Mouse (Mus musculus): Measurements from ENCODE around the gene Zmpste24. TPM values are rescaled to one million over a fixed set of nuclear protein-coding genes. Genes with fewer than 3 reads are reported as not detected.

Zmpste24 gene
- polyA plus RNA-seq, 1 experiment from 2014 or later: 22.6 TPM

- peak overlapping the region; percentile 94 for H3K4me2 ChIP-seq
- peak overlapping the region; percentile 64 for H3K27ac ChIP-seq (replicated peaks)
- no peaks in the 10 kb centered on the region for H3K9me3 ChIP-seq
- peak overlapping the region; percentile 94 for H3K4me3 ChIP-seq
- no peaks in the 10 kb centered on the region for H3K36me3 ChIP-seq
- ATAC-seq (ENCODE audit: extremely low read depth, insufficient number of reproducible peaks, low FRiP score, low TSS enrichment): peak; percentile 10
- H3K27me3 ChIP-seq (replicated peaks): no peaks in the 10 kb centered on the region
- peaks cover 60% of the 10 kb centered on the region for H3K4me1 ChIP-seq
- whole genome bisulfite sequencing: 4% methylated on average over 40 of the region's 40 CpGs
- peak overlapping the region; percentile 94 for H3K9ac ChIP-seq
Measured at GRCm38 (mm10) chr4:121016021-121016898, 81.8 kb downstream of the Zmpste24 start.

GRCm38 (mm10) chr4:121015268-121015659 lies 82.8 kb downstream of the Zmpste24 start:
- H3K36me3 ChIP-seq: no peaks in the 10 kb centered on the region
- peak overlapping the region; percentile 94 for H3K9ac ChIP-seq
- peak overlapping the region; percentile 94 for H3K4me2 ChIP-seq
- no peaks in the 10 kb centered on the region for H3K27me3 ChIP-seq (replicated peaks)
- peaks cover 55% of the 10 kb centered on the region for H3K4me1 ChIP-seq
- no peak overlapping the region for H3K27ac ChIP-seq (replicated peaks)
- no peaks in the 10 kb centered on the region for H3K9me3 ChIP-seq
- H3K4me3 ChIP-seq: peak overlapping the region; percentile 94
- 73% methylated on average over 7 of the region's 7 CpGs for WGBS
- no peak for ATAC-seq (ENCODE audit: extremely low read depth, insufficient number of reproducible peaks, low FRiP score, low TSS enrichment)

- WGBS: 45% methylated on average over 10 of the region's 10 CpGs
- H3K4me2 ChIP-seq: peak overlapping the region; percentile 94
- peak overlapping the region; percentile 94 for H3K4me3 ChIP-seq
Measured at GRCm38 (mm10) chr4:121014594-121015267, 83.3 kb downstream of the Zmpste24 start.

GRCm38 (mm10) chr4:121010770-121011549 lies 87.1 kb downstream of the Zmpste24 start:
- no peak overlapping the region for H3K4me3 ChIP-seq
- no peak overlapping the region for H3K9ac ChIP-seq
- H3K4me2 ChIP-seq: no peak overlapping the region
- 78% methylated on average over 11 of the region's 11 CpGs for WGBS
- H3K27ac ChIP-seq (replicated peaks): no peak overlapping the region
- H3K27me3 ChIP-seq (replicated peaks): no peaks in the 10 kb centered on the region
- peaks cover 59% of the 10 kb centered on the region for H3K4me1 ChIP-seq
- H3K9me3 ChIP-seq: no peaks in the 10 kb centered on the region
- no peaks in the 10 kb centered on the region for H3K36me3 ChIP-seq
- ATAC-seq (ENCODE audit: extremely low read depth, insufficient number of reproducible peaks, low FRiP score, low TSS enrichment): no peak

More at GRCm38 (mm10) chr4:121014594-121015267, 83.3 kb downstream of the Zmpste24 start:
- Histone ChIP-seq H3K27me3 (replicated peaks) (no peaks in the 10 kb centered on the region), H3K36me3 (no peaks in the 10 kb centered on the region), H3K4me1 (peaks cover 50% of the 10 kb centered on the region), H3K27ac (replicated peaks) (no peak overlapping the region), H3K9me3 (no peaks in the 10 kb centered on the region), H3K9ac (peak overlapping the region; percentile 9; the same call in 1 of the 2 replicates)
- ATAC-seq (ENCODE audit: extremely low read depth, insufficient number of reproducible peaks, low FRiP score, low TSS enrichment): no peak

Other genes starting within 250 kb of the Zmpste24 start
- 0.51 and 0.60 TPM in 2 replicates for gene Rims3, start 243.4 kb downstream of the Zmpste24 start, polyA plus RNA-seq (2015; fragmentation: Nextera tagmentation; extraction: Ambion mirVana)
- 10.4 and 11.9 TPM in 2 replicates for gene Exo5, start 173.2 kb downstream of the Zmpste24 start, polyA plus RNA-seq (2015; fragmentation: Nextera tagmentation; extraction: Ambion mirVana)
- 13.7 and 13.8 TPM in 2 replicates for gene Zfp69, start 146.5 kb downstream of the Zmpste24 start, polyA plus RNA-seq (2015; fragmentation: Nextera tagmentation; extraction: Ambion mirVana)
- 11.5 and 12.3 TPM in 2 replicates for gene Smap2, start 81.0 kb downstream of the Zmpste24 start, polyA plus RNA-seq (2015; fragmentation: Nextera tagmentation; extraction: Ambion mirVana)
- gene Col9a2, start 58.9 kb downstream of the Zmpste24 start, polyA plus RNA-seq (2015; fragmentation: Nextera tagmentation; extraction: Ambion mirVana): 7.9 and 8.4 TPM in 2 replicates
- not detected in 2 replicates for gene Tmco2, start 11.0 kb upstream of the Zmpste24 start, polyA plus RNA-seq (2015; fragmentation: Nextera tagmentation; extraction: Ambion mirVana)
- 16.1 and 16.8 TPM in 2 replicates for gene Rlf, start 116.8 kb upstream of the Zmpste24 start, polyA plus RNA-seq (2015; fragmentation: Nextera tagmentation; extraction: Ambion mirVana)
- gene Gm12888, start 226.7 kb upstream of the Zmpste24 start, polyA plus RNA-seq (2015; fragmentation: Nextera tagmentation; extraction: Ambion mirVana): not detected in 2 replicates